Mouse (Mus musculus) gastrocnemius, postnatal 14 days (tissue): ENCODE measurements around the gene Prr14. TPM values are rescaled to one million over a fixed set of nuclear protein-coding genes. Genes with fewer than 3 reads are reported as not detected.
"Not testable (repeated sequence)": the region's sequence is repeated elsewhere in the genome, so short reads cannot be mapped to it uniquely, and the experiment has no call there.

Experiments
- DNase-seq: peaks from one replicate; pipeline ENCODE4 v3.0.0; 2021; ENCODE audit warnings: mixed read lengths
- intact Hi-C: fragments of 180-260 bp; cut with DNase I; formaldehyde crosslinking; loops from one replicate; pipeline ENCODE4 v1.15.1; 2025; ENCODE audit warnings: low total_unique reads
- microRNA-seq, 2 experiments: library from miRNA; unstranded; fragments of <30 nt; microRNA quantifications; one replicate each; pipeline ENCODE4 v1.2.0; 2021
- total RNA-seq, 2 experiments: library from RNA; stranded (reverse); gene quantifications; 2 replicates each; pipeline ENCODE4 v1.2.3; 2021

The Prr14 gene
- total RNA-seq, 2 experiments from 2014 or later = 17.2 to 19.4 TPM

GRCm38 (mm10) chr7:127497382-127497781 lies 38.0 kb downstream of the Prr14 start:
- no peak for DNase-seq
- intact Hi-C loops = loop anchor here (5.0 kb wide), 1 partner anchor 135 kb away; no protein-coding TSS in a partner anchor

DNA sequence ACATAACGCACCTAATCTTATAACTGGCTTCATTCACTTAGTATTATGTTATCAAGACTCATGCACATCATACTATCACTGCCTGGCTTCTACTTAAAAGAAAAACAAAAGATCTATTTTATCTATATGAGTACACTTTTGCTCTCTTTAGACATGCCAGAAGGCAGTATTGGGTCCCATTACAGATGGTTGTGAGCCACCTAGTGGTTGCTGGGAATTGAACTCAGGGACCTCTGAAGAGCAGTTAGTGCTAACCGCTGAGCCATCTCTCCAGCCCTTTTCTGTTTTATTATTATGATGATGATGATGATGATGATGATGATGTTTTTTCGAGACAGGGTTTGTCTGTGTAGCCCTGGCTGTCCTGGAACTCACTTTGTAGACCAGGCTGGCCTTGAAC lies 39.0 kb downstream of the Prr14 start:
- DNase-seq = no peak
- intact Hi-C loops = loop anchor here (5.0 kb wide), 1 partner anchor 136 kb away; no protein-coding TSS in a partner anchor

- intact Hi-C loops = loop anchor here (1.0 kb wide), 1 partner anchor 17 kb away; no protein-coding TSS in a partner anchor
- no peak for DNase-seq
Measured at GRCm38 (mm10) chr7:127508291-127508690, 48.9 kb downstream of the Prr14 start.

- intact Hi-C loops, DNase-seq: not testable (repeated sequence)
Measured at GRCm38 (mm10) chr7:127509830-127510229, 50.4 kb downstream of the Prr14 start.

GRCm38 (mm10) chr7:127511241-127511640 lies 51.8 kb downstream of the Prr14 start:
- intact Hi-C loops = no loop called here
- DNase-seq = no peak

- intact Hi-C loops = no loop called here
- DNase-seq = peak; percentile 97
Measured at GRCm38 (mm10) chr7:127511808-127512230, 52.4 kb downstream of the Prr14 start, which contains the start of gene Srcap. Gene Srcap (plus strand): TSS chr7:127511983.

GRCm38 (mm10) chr7:127512231-127513015 lies 53.0 kb downstream of the Prr14 start:
- DNase-seq = peak; percentile 92
- intact Hi-C loops = no loop called here

DNA sequence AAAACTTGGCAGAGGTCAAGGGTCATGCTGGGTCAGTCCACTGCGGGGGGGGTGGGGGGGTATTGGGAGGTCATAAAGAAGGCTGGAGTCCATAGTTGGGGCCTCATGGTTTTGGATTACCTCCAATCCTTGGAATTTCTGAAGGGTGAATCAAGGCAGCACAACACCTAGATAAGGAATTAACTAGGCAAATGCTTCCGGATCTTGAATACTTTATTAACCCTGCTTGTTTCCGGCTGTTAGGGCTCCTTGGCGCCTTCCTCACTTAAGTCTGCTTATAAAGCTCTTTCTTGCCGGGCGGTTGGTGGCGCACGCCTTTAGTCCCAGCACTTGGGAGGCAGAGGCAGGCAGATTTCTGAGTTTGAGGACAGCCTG lies 53.6 kb downstream of the Prr14 start:
- peak; percentile 7 for DNase-seq
- intact Hi-C loops = no loop called here

DNA sequence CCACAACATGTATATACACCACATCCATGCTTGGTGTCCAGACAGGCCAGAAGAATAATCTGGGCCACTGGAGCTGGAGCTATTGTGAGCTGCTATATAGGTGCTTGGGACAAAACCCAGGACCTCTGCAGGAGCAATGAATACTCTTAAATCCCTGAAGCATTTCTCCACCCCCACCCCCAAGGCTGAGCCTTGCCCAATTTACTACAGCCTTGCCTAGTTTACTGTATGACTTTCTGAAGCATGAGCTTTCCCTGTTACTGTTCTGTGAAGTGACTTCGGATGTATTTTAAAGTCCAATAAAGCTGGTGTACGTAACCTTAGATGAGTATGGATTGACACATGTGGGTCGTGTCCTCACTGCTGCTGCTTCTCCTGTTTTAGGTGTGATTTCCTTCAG lies 54.4 kb downstream of the Prr14 start:
- DNase-seq = no peak
- intact Hi-C loops = no loop called here

DNA sequence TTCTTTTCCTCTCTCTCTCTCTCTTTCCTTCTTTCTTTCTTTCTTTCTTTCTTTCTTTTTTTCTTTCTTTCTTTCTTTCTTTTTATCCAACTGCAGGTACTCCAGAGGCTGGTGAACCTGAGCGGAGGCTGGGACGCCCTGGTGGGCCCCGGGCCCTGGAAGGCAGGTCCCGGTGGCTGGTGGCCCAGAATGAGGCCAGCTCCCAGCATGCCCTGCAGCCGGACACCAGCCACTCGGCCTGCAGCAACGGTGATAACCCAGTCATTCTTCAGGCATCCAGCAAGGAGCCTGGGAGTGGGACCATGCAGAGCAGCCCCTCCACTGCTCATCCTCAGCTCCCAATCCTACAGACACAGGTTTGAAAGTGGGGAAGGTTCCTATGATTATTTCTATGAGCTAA lies 56.4 kb downstream of the Prr14 start:
- DNase-seq = peak; percentile 32
- intact Hi-C loops = no loop called here

DNA sequence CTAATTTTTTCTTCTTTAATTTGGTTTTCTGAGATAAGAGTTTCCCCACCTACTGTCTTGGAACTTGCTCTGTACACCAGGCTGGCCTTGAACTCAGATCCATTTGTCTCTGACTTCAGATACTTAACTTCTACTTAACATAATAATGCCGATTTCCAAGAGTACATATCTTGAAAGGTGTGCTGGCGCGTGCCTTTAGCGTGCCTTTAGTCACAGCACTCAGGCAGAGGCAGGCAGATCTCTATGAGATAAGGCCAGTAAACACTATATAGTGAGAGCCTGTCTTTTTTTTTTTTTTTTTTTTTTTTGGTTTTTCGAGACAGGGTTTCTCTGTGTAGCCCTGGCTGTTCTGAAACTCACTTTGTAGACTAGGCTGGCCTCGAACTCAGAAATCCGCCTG lies 56.9 kb downstream of the Prr14 start:
- intact Hi-C loops = no loop called here
- DNase-seq = no peak

- no peak for DNase-seq
- intact Hi-C loops = no loop called here
Measured at GRCm38 (mm10) chr7:127519284-127519683, 59.9 kb downstream of the Prr14 start, which contains the start of gene Gm42715. Gene Gm42715 (plus strand): TSS chr7:127519584.

Small RNAs within 50 kb of the gene (microRNA-seq; reads per million reads assigned to microRNA genes)
- gene Gm47278 = 0 reads per million in 2 experiments
- 0 reads per million in 2 experiments for gene Mir7060

Other genes with a start within 250 kb of the Prr14 start
- gene Zfp553, start 226.6 kb upstream of the Prr14 start, total RNA-seq = 1 to 10 TPM; 4.2 to 5.4 TPM
- gene Sept1, start 226.5 kb upstream of the Prr14 start, total RNA-seq = 1 to 10 TPM; 4.2 to 5.0 TPM
- gene Zfp771, start 215.3 kb upstream of the Prr14 start, total RNA-seq = 10 to 100 TPM; 18.0 to 21.6 TPM
- gene Dctpp1, start 198.9 kb upstream of the Prr14 start, total RNA-seq = 10 to 100 TPM; 24.7 to 27.0 TPM
- 10 to 100 TPM; 19.3 to 23.1 TPM for gene Sephs2, start 185.6 kb upstream of the Prr14 start, total RNA-seq
- under 1 TPM; 0.42 to 0.62 TPM for gene Itgal, start 163.4 kb upstream of the Prr14 start, total RNA-seq
- gene Zfp768, start 114.0 kb upstream of the Prr14 start, total RNA-seq = 10 to 100 TPM; 21.4 to 25.7 TPM
- 1 to 10 TPM; 2.9 to 3.2 TPM for gene Zfp747, start 83.6 kb upstream of the Prr14 start, total RNA-seq
- gene 9130019O22Rik, start 72.4 kb upstream of the Prr14 start, total RNA-seq = 1 to 10 TPM; 1.7 TPM
- gene E430018J23Rik, start 66.0 kb upstream of the Prr14 start, total RNA-seq = 1 to 10 TPM; 2.0 to 2.4 TPM
- gene Zfp764, start 52.8 kb upstream of the Prr14 start, total RNA-seq = 1 to 10 TPM; 2.1 to 3.1 TPM
- gene Zfp688, start 37.5 kb upstream of the Prr14 start, total RNA-seq = 1 to 10 TPM; 2.2 to 2.6 TPM
- gene Zfp689, start 10.5 kb upstream of the Prr14 start, total RNA-seq = 1 to 10 TPM; 1.0 to 1.5 TPM
- 10 to 100 TPM; 20.0 to 24.1 TPM for gene Fbrs, start 19.6 kb downstream of the Prr14 start, total RNA-seq
- 10 to 100 TPM; 45.4 to 46.3 TPM for gene Srcap, start 52.4 kb downstream of the Prr14 start, total RNA-seq
- gene Gm42715, start 60.0 kb downstream of the Prr14 start, total RNA-seq = 1 to 10 TPM; 8.4 to 8.5 TPM
- gene Tmem265, start 101.8 kb downstream of the Prr14 start, total RNA-seq = not detected
- gene Phkg2, start 113.7 kb downstream of the Prr14 start, total RNA-seq = 10 to 100 TPM; 10.1 to 10.7 TPM
- gene Ccdc189, start 129.0 kb downstream of the Prr14 start, total RNA-seq = 1 to 10 TPM; 1.8 to 4.5 TPM
- 10 to 100 TPM; 24.4 to 28.7 TPM for gene Rnf40, start 129.2 kb downstream of the Prr14 start, total RNA-seq
- gene Zfp629, start 156.2 kb downstream of the Prr14 start, total RNA-seq = 1 to 10 TPM; 6.7 to 8.3 TPM
- 10 to 100 TPM; 44.8 to 65.7 TPM for gene Bcl7c, start 249.3 kb downstream of the Prr14 start, total RNA-seq